Mouse (Mus musculus): ENCODE measurements at regions not wholly inside any gene's neighbourhood (a gene's known extent, or its start where the extent isn't known, plus 50 kb on each side); places are given as distances from the start of the nearest gene placed in this dataset.

DNA sequence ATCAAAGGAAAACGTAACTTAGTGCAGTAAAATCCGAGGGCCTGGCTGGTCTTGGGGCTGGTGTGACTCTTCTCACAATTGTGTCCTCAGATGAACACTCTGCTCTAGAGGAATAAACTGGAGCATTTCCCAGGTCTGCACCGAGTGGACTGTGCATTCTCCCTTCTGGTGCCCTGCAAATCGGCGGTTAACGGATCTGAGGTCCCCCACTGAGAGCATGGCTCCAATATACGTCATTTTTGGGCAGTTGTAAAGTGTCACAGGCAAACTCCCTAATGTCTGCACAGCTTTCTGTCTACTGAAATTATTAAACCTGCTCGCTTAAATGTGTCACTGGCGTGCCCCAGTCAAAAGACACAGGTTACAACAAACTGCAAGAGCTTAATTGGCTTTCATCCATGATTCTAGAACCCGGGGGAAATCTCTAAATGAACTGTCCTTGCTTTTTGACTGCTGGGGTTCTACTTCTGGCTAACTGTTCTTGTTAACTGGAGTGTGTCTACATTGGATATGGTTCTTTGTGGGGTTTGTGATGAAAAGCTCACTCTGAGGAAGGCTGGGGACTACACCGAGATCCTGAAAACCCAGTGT lies 93.7 kb upstream of the Gm47985 start:
- DNase-seq (ENCODE audit: low spot score), result no peak

DNA sequence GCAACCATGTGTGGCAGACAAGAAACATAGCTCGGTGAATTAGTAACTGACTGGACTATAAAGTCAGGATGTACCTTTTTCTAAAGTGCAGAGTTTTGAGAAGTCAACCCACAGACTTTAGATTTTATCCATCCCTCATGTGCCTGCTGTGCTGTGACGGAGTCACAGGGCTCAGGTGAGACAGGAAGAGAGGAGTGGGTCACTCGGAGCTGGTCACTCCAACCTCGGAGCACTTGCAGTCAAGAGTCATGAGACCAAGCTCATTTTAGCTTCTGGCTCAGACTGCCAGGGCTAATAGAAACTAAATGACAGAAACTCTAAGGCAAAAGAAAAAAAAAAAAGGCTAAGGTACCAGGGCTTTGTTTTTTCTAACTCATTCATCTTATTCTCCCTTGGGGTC lies 90.3 kb upstream of the Gm47985 start:
- DNase-seq (ENCODE audit: low spot score), result no peak

DNA sequence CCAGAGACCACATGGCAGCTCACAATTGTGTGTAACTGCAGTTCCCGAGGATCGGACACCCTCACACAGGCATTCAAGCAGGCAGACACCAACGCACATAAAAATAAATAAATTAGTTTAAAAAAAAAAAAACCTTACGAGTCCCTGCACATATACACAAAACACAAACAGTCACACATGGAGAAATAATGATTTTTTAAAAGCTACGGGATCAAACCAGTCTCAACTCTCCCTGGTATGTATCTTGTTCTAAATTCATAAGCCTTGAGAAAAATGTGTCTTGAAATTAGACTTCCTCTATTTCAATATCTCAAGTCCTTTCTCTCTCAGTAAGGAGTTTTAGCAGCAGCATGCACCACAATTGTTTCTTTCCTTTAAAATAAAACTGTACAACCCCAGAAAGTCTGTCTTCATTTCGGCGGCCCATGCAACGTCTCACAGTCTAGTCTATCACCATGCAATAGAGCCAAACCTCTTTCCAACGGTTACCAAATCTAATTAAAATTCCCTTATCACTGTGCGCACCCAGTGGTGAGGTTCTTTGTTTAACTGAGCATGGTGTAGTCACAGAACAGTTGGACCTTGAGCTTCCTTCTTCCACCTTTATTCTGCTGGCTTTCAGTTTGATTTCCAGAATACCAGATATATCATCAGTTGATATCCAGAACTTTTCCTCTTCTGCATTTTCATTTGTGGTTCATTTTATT lies 86.8 kb upstream of the Gm47985 start:
- no peak for DNase-seq (ENCODE audit: low spot score)

DNA sequence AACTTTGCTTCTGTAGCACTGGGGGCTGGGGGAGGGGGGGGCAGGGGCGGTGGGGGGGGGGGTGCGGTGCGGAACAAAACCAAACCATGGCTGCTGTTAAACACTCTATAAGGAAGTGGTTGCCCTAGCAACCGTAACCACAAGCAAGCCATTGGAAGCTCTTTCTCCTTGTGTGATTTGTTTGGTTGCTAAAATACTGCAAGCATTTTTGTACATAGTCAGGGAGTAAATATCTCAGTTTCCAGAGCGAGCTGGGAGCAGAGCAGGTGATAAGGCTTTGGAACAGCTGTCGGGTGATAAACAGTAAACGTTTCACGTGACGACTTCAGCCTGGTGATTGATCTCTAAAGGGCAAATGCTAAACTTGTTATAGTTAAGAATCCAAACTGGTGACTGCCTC lies 86.3 kb upstream of the Gm47985 start:
- DNase-seq (ENCODE audit: low spot score), result no peak

GRCm38 (mm10) chr1:151097506-151097905 lies 84.8 kb upstream of the Gm47985 start:
- no peak for DNase-seq (ENCODE audit: low spot score)

DNA sequence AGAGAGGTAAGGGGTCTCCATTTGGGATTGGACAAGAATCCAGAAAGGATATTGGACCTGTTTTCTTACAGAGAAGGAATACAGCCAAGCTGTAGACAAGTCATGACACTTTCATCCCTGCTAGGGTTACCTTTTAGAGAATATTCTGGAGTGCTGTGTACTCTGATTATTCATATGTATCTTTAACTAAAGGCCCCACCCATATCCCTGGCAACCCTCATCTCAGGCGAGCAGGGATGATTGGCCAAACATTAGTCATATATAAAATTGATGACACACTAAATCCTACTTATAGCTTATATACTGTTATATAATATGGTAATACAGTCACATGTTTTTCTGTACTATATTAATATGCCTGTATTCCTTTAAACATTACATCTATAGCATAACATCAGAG lies 83.6 kb upstream of the Gm47985 start:
- no peak for DNase-seq (ENCODE audit: low spot score)

- no peak for DNase-seq (ENCODE audit: low spot score)
Measured at GRCm38 (mm10) chr1:151100565-151101483, 81.5 kb upstream of the Gm47985 start.

GRCm38 (mm10) chr1:151101516-151101915 lies 80.8 kb upstream of the Gm47985 start:
- no peak for DNase-seq (ENCODE audit: low spot score)

GRCm38 (mm10) chr1:151102061-151102460 lies 80.3 kb upstream of the Gm47985 start:
- no peak for DNase-seq (ENCODE audit: low spot score)

GRCm38 (mm10) chr1:151102646-151103391 lies 79.5 kb upstream of the Gm47985 start:
- no peak for DNase-seq (ENCODE audit: low spot score)

DNA sequence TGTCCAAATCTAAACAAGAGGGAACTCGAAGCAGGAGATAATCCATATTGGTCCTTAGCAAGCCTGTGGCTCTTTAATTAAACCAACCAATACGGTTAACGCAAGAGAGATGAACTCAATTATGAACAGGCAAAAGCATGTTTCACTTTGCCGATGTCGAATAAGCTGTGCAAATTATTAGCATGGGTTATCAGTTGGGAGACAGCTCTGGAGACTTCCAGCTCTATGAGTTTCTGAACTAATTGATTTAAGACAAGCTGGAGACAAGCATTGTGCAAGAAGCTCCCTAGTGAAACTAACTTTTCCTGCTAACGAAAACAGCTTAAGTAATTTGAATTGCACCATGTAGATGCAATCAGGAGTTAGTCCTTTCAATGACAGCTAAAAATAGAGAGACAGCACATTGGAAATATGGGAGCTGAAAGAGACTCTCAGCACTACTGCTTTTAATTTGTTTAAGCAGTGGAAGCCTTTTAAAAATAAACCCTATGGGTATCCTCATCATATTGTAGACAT lies 78.8 kb upstream of the Gm47985 start:
- DNase-seq (ENCODE audit: low spot score), result no peak

DNA sequence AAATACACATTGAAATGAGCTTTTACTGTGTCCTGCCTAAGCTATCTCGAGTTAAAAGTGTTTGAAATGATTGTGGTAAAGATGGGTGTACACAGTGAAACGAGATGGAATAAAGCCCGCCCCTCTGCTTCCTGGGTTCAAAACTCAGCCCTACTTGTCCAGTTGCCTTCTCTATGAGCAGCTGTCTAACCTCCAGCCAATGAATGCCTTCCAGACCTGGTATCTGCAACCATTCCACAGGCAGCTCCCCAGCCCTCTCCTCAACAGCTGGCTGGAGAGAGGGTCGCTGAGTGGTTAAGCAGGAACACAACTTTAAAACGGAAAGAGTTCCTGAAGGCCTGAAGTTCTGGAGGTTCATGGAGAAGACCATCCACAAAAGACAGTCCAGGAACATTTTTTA lies 78.0 kb upstream of the Gm47985 start:
- no peak for DNase-seq (ENCODE audit: low spot score)

- DNase-seq (ENCODE audit: low spot score), result no peak
Measured at GRCm38 (mm10) chr1:151104806-151105205, 77.5 kb upstream of the Gm47985 start.

GRCm38 (mm10) chr1:151105251-151105650 lies 77.1 kb upstream of the Gm47985 start:
- no peak for DNase-seq (ENCODE audit: low spot score)

DNA sequence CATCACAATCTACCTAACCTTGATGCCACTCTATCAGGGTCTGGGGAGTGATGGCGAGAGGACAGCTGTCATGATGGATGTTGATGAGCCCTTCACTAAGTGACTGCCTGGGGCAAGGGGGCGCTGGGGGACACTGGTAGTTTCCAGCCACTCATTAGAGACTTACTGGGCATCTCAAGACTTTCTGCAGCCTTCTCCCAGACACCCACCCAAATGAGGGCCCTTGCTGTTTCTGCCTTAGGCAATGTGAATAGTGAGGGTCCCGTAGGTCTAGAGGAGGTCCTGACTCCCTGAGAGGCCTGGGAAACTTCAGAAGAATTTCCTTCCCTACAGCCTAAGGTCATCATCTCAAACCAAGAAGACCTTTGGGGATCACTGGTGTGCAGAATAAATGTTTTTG lies 74.9 kb upstream of the Gm47985 start:
- DNase-seq (ENCODE audit: low spot score), result no peak

- DNase-seq (ENCODE audit: low spot score), result no peak
Measured at GRCm38 (mm10) chr1:151109333-151109732, 73.0 kb upstream of the Gm47985 start.

- no peak for DNase-seq (ENCODE audit: low spot score)
Measured at GRCm38 (mm10) chr1:151110412-151110811, 71.9 kb upstream of the Gm47985 start.

DNA sequence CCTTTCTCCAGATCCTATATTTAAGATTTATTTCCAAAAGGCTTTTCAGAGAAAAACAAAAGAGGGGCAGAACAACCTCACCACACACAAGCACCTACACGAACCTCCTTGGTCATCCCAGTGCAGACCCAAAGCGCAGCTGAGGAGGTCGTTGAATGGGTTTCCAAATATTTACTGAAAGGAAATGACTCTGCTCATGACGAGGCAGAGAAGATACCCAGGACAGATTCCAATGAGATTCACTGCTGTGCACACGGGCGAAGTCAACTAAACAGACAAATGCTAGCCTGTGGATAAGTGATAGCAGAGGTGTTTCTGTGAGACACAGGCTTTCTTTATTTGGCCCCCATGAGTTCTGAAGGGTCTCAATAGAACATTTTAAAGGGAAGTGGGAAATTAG lies 70.7 kb upstream of the Gm47985 start:
- DNase-seq (ENCODE audit: low spot score), result no peak

- DNase-seq (ENCODE audit: low spot score), result no peak
Measured at GRCm38 (mm10) chr1:151112390-151112789, 69.9 kb upstream of the Gm47985 start.

GRCm38 (mm10) chr1:151113199-151113598 lies 69.1 kb upstream of the Gm47985 start:
- no peak for DNase-seq (ENCODE audit: low spot score)

DNA sequence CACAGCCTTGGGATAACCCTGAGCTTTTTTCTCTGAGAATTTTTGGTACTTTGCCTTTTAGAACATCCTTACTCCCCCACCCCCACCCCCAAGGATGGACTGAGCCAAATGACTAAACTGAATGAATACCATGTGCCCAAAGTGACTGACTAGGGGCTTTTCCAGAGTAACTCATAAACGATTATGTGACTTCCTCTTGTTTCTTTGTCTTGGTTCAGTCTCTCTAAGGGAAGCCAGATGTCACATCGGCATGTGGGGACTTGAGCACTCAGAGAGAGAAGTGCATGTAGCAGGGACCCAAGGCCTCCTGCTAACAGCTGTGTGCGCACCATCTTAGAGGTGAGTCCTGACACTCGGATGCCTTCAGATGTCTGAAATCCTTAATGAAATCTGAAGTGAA lies 63.8 kb upstream of the Gm47985 start:
- DNase-seq (ENCODE audit: low spot score), result no peak

DNA sequence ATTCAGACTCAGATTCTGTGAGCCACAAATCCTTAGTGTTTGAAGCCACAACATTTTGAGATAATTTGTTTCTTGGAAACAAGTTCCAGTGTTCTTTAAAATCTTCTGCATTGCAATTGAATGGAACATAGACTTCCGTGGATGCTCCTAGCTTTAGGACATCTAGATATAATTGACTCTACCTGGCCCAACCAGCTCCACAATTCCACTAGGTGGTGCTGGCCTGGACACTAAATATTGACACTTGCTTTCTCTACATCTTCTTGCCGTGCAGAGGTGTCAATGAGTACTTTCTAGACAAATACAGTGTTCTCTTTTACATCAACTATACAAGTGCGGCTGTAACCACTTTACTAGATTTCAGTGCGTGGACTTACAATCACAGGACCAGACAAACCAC lies 63.4 kb upstream of the Gm47985 start:
- no peak for DNase-seq (ENCODE audit: low spot score)
